Mouse (Mus musculus) thymus, adult 2 months (tissue): ENCODE data around the gene Rsph4a.

Experiments used
- CTCF ChIP-seq: fragments of 200-500 bp; IDR thresholded peaks from 2 replicates; pipeline ENCODE4 v1.5.1; 2012; ENCODE audit warnings: mild to moderate bottlenecking, control low read depth, low read length, moderate library complexity, borderline replicate concordance; ENCODE audit not compliant: control insufficient read depth, poor library complexity, insufficient read depth; ENCODE audit errors: extremely low read depth
- POLR2A ChIP-seq: fragments of 200-500 bp; IDR thresholded peaks from 2 replicates; pipeline ENCODE4 v1.6.1; 2012; ENCODE audit warnings: mild to moderate bottlenecking, low read length, control low read depth, moderate library complexity; ENCODE audit not compliant: control insufficient read depth, poor library complexity, insufficient read depth; ENCODE audit errors: extremely low read depth

GRCm38 (mm10) chr10:33865994-33866393 is 38.9 kb upstream of the Rsph4a start:
- TF ChIP-seq CTCF (no peak), POLR2A (no peak)
